Mouse (Mus musculus) CH12.LX (cell line): ENCODE results near the gene Slc9a3r1. TPM values are rescaled to one million over a fixed set of nuclear protein-coding genes. Genes with fewer than 3 reads are reported as not detected.

Source experiments
- DNase-seq: peaks from one replicate; pipeline ENCODE4 v3.0.0-alpha.2; 2013; ENCODE audit errors: extremely low read depth
- H3K27ac ChIP-seq: 2 replicates; pipeline ENCODE4 v1.5.1; 2012; ENCODE audit warnings: low read depth, mild to moderate bottlenecking, control low read depth, moderate library complexity; ENCODE audit not compliant: insufficient read depth
- H3K27me3 ChIP-seq: replicated peaks from 2 replicates; pipeline ENCODE3; 2012; ENCODE audit warnings: inconsistent platforms
- H3K36me3 ChIP-seq, 2 experiments: replicated peaks in 1 of 2; 2 replicates each; pipeline versions ENCODE3 to v1.6.1; 2012; ENCODE audit warnings: inconsistent platforms in 1 of 2, low read length in 1 of 2, mild to moderate bottlenecking in 1 of 2, mixed read lengths in 1 of 2, moderate library complexity in 1 of 2; ENCODE audit not compliant: control insufficient read depth in 1 of 2, insufficient read depth in 1 of 2
- H3K4me1 ChIP-seq, 2 experiments: 2 replicates each; pipeline ENCODE4 v1.6.1; 2012; ENCODE audit warnings: inconsistent platforms in 1 of 2, moderate library complexity in 1 of 2; ENCODE audit not compliant: insufficient read depth in 2 of 2, control insufficient read depth in 1 of 2
- H3K4me2 ChIP-seq: 2 replicates; pipeline ENCODE4 v1.6.1; 2012; ENCODE audit warnings: low read depth, mild to moderate bottlenecking, control low read depth; ENCODE audit not compliant: poor library complexity, insufficient read depth, severe bottlenecking
- H3K4me3 ChIP-seq, 3 experiments: fragments of 150-350 bp in 1 of 3; sonication (generic) in 1 of 3; replicated peaks in 1 of 3; 2 replicates each; pipeline versions ENCODE3 to v1.5.1; 2011 to 2012; ENCODE audit warnings: low read depth in 2 of 3, low read length in 2 of 3, mild to moderate bottlenecking in 2 of 3, moderate library complexity in 2 of 3, control low read depth in 1 of 3, improper control_type of control experiment in 1 of 3, inconsistent platforms in 1 of 3, mixed read lengths in 1 of 3; ENCODE audit not compliant: poor library complexity in 1 of 3
- H3K79me2 ChIP-seq: replicated peaks from 2 replicates; pipeline ENCODE4 v1.6.1; 2012; ENCODE audit warnings: mild to moderate bottlenecking, moderate library complexity; ENCODE audit not compliant: control insufficient read depth, poor library complexity, insufficient read depth, severe bottlenecking; ENCODE audit errors: extremely low read depth
- H3K9ac ChIP-seq: 2 replicates; pipeline ENCODE4 v1.6.1; 2012; ENCODE audit warnings: low read depth, mild to moderate bottlenecking, control low read depth, moderate library complexity; ENCODE audit not compliant: insufficient read depth
- H3K9me3 ChIP-seq: replicated peaks from 2 replicates; pipeline ENCODE3; 2012; ENCODE audit warnings: low read length, inconsistent platforms, mixed read lengths
- E2F4 ChIP-seq: IDR thresholded peaks from 2 replicates; pipeline ENCODE4 v1.6.1; 2011; ENCODE audit warnings: low read depth, low read length, improper control_type of control experiment; ENCODE audit not compliant: insufficient replicate concordance
- EP300 ChIP-seq: IDR thresholded peaks from 2 replicates; pipeline ENCODE4 v1.6.1; 2011; ENCODE audit warnings: low read length, improper control_type of control experiment
- IRF4 ChIP-seq: IDR thresholded peaks from 2 replicates; pipeline ENCODE4 v1.6.1; 2014; ENCODE audit warnings: low read depth, mild to moderate bottlenecking, inconsistent platforms, low read length, improper control_type of control experiment
- MAFK ChIP-seq: IDR thresholded peaks from 2 replicates; pipeline ENCODE4 v1.6.1; 2011; ENCODE audit warnings: low read length, improper control_type of control experiment; ENCODE audit not compliant: insufficient replicate concordance
- MAZ ChIP-seq: IDR thresholded peaks from 2 replicates; pipeline ENCODE4 v1.6.1; 2012; ENCODE audit warnings: low read depth, mild to moderate bottlenecking, inconsistent platforms, low read length, improper control_type of control experiment, moderate library complexity
- MEF2A ChIP-seq: IDR thresholded peaks from 2 replicates; pipeline ENCODE4 v1.6.1; 2014; ENCODE audit warnings: low read depth, mild to moderate bottlenecking, inconsistent platforms, low read length, improper control_type of control experiment, borderline replicate concordance
- MXI1 ChIP-seq: IDR thresholded peaks from 2 replicates; pipeline ENCODE4 v1.6.1; 2011; ENCODE audit warnings: mild to moderate bottlenecking, low read depth, low read length, improper control_type of control experiment
- NELFE ChIP-seq: IDR thresholded peaks from 2 replicates; pipeline ENCODE4 v1.6.1; 2011; ENCODE audit warnings: low read depth, low read length, improper control_type of control experiment
- NRF1 ChIP-seq: IDR thresholded peaks from 2 replicates; pipeline ENCODE4 v1.6.1; 2014; ENCODE audit warnings: low read depth, mild to moderate bottlenecking, inconsistent platforms, low read length, improper control_type of control experiment, moderate library complexity
- PAX5 ChIP-seq: IDR thresholded peaks from 2 replicates; pipeline ENCODE4 v1.6.1; 2012; ENCODE audit warnings: low read length, inconsistent platforms, mixed read lengths
- SMC3 ChIP-seq: IDR thresholded peaks from 2 replicates; pipeline ENCODE4 v1.6.1; 2011; ENCODE audit warnings: low read depth, low read length, improper control_type of control experiment
- TCF12 ChIP-seq: IDR thresholded peaks from 2 replicates; pipeline ENCODE4 v1.6.1; 2014; ENCODE audit warnings: low read depth, mild to moderate bottlenecking, inconsistent platforms, low read length, improper control_type of control experiment
- UBTF ChIP-seq: IDR thresholded peaks from 2 replicates; pipeline ENCODE4 v1.6.1; 2012; ENCODE audit warnings: low read depth, mild to moderate bottlenecking, inconsistent platforms, low read length, improper control_type of control experiment, moderate library complexity
- USF1 ChIP-seq: IDR thresholded peaks from 2 replicates; pipeline ENCODE4 v1.6.1; 2014; ENCODE audit warnings: low read depth, mild to moderate bottlenecking, inconsistent platforms, low read length, improper control_type of control experiment
- USF2 ChIP-seq: conservative IDR thresholded peaks from 2 replicates; pipeline ENCODE4 v1.6.1; 2011; ENCODE audit warnings: low read depth, low read length, improper control_type of control experiment
- ZKSCAN1 ChIP-seq: IDR thresholded peaks from 2 replicates; pipeline ENCODE4 v1.6.1; 2012; ENCODE audit warnings: low read depth, inconsistent platforms, low read length, improper control_type of control experiment, borderline replicate concordance
- dilution Hi-C: fragments of 300-500 bp; cut with MboI; formaldehyde crosslinking; loops from 2 replicates; pipeline ENCODE4 v1.14.3; 2020; ENCODE audit warnings: low sequenced_read_pairs; ENCODE audit not compliant: extremely low pct_unique_long_range_greater_than_20kb, extremely low pct_ligation_motif_present
- in situ Hi-C: fragments of 300-500 bp; cut with MboI; formaldehyde crosslinking; loops from 3 replicates; pipeline ENCODE4 v1.14.3; 2019; ENCODE audit warnings: low sequenced_read_pairs, low pct_ligation_motif_present, low pct_unique_long_range_greater_than_20kb, mixed read lengths
- polyA plus RNA-seq: library from polyadenylated mRNA; unstranded; fragments of >175 nt; gene quantifications from 2 replicates; pipeline ENCODE4 v1.2.1, GENCODE M21; 2012; ENCODE audit warnings: low read depth; ENCODE audit not compliant: insufficient read length
- total RNA-seq, 2 experiments: library from RNA; depleted of rRNA; stranded (reverse); fragments of 300-350 nt in 1 of 2; fragments of >200 nt in 1 of 2; gene quantifications; 2 replicates each; pipeline ENCODE4 v1.2.3; 2012 to 2014

Gene Slc9a3r1
- total and polyA plus RNA-seq, 3 experiments: 51.9 to 69.0 (median 63.7) TPM

DNA sequence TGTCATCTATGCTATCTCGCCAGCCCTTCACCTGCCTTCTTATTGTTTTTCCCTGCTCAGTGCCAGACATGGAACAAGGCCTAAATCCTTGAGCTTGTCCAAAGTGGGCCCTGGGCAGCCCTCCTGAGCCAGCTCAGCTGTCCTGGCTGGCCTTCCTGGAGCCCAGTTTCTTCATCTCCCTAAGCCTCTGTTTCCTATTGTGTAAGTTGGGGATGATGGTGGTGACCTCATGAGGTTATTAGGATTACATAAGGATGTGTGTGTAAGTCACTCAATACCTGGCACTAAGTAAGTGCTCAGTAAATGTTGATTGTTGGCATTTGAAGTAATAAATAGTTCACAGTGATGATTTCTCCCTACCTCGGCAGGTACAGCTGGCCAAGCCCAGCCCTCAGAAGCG lies 3.6 kb downstream of the Slc9a3r1 start (continued):
- TF ChIP-seq MAFK (no peak), UBTF (no peak)
- TF ChIP-seq, all 38 proteins: peak for 0

DNA sequence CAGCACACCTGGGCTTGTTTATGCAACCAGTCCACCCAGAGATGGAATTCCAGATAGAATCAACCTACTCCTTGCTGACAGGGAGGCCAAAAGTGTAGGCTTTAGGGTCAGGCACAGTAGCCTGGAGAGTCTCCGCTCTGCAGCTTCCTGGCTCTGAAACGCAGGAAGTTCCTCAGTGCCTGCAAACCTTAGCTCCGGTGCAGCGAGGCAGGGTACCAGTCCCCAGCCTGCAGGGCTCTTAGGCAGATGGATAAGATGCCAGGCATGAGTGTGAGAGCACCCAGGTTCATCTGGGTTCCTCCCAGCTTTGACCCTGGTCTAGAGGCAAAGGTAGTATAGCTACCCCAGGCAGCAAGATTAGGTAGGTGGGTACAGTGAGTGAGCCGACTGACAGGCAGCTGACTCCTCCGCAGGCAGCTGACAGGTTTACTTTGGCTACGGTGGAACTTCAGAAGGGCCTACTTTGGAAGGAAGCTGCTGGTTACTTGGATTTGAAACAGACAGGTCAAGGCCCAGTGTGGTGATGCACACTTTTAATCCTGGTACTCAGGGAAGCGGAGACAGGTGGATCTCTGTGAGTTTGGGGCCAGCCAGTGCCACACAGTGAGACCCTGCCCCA lies 4.6 kb downstream of the Slc9a3r1 start:
- peaks cover 7 to 61% of the 10 kb centered on the region in 2 experiments for H3K36me3 ChIP-seq
- no peak for DNase-seq
- no peak overlapping the region for H3K4me3 ChIP-seq
- TF ChIP-seq TCF12: no peak
- TF ChIP-seq E2F4: no peak
- TF ChIP-seq NELFE: no peak
- no peak for TF ChIP-seq ZKSCAN1
- TF ChIP-seq MAZ: no peak
- TF ChIP-seq USF2: no peak
- no peak for TF ChIP-seq PAX5
- no peak for TF ChIP-seq SMC3
- TF ChIP-seq NRF1: no peak
- TF ChIP-seq EP300: no peak
- no peak overlapping the region for H3K9ac ChIP-seq
- H3K9me3 ChIP-seq: no peaks in the 10 kb centered on the region
- H3K27me3 ChIP-seq: no peaks in the 10 kb centered on the region
- peaks cover 47% of the 10 kb centered on the region for H3K79me2 ChIP-seq
- peaks cover 29 to 43% of the 10 kb centered on the region in 2 experiments for H3K4me1 ChIP-seq
- no peak overlapping the region for H3K4me2 ChIP-seq
- in situ Hi-C loops: no loop called here
- dilution Hi-C loops: no loop called here
- no peak overlapping the region for H3K27ac ChIP-seq

DNA sequence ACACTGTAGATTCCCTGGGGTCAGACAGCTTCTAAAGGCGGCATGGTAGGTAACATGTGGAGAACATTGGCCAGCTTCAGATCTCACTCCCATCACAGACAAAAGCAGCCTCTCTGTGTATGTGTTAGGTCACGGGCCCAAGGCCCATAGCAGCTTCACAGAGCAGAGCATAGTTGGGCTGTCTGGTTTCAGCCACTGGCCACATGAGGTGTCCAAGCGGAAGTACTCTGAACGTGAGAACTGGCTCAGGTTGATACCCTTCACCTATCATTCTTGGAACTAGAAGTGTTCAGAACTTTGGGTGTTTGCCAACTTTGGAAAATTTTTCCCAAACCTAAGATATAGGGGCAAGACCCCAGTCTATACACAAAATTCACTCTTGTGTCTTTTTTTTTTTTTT lies 6.3 kb downstream of the Slc9a3r1 start:
- Histone ChIP-seq H3K9me3 (no peaks in the 10 kb centered on the region), H3K4me1 (peaks cover 38 to 58% of the 10 kb centered on the region in 2 experiments), H3K79me2 (peaks cover 37% of the 10 kb centered on the region), H3K36me3 (peaks cover 7 to 61% of the 10 kb centered on the region in 2 experiments), H3K4me2 (no peak overlapping the region), H3K4me3 (no peak overlapping the region), H3K27me3 (no peaks in the 10 kb centered on the region), H3K27ac (no peak overlapping the region), H3K9ac (no peak overlapping the region)
- in situ Hi-C loops (no loop called here), dilution Hi-C loops (no loop called here)
- TF ChIP-seq USF2 (no peak), PAX5 (no peak), E2F4 (no peak), IRF4 (no peak), USF1 (no peak), EP300 (no peak), NRF1 (no peak), MEF2A (no peak), SMC3 (no peak), MXI1 (no peak)
- DNase-seq: no peak
